Mouse (Mus musculus) embryonic facial prominence, embryonic 10.5 days (tissue): ENCODE measurements around the gene Ak7. TPM values are rescaled to one million over a fixed set of nuclear protein-coding genes. Genes with fewer than 3 reads are reported as not detected.

ENCODE experiments used
- DNase-seq: peaks from one replicate; pipeline ENCODE4 v3.0.0-alpha.2; 2017; ENCODE audit warnings: low spot score
- H3K27ac ChIP-seq: fragments of 300-500 bp; sonication (generic); replicated peaks from 2 replicates; pipeline ENCODE4 v1.5.1; 2016; ENCODE audit warnings: mild to moderate bottlenecking
- H3K27me3 ChIP-seq: fragments of 300-500 bp; sonication (generic); replicated peaks from 2 replicates; pipeline ENCODE4 v1.6.1; 2016; ENCODE audit warnings: low read depth, mild to moderate bottlenecking; ENCODE audit not compliant: poor library complexity, severe bottlenecking
- H3K36me3 ChIP-seq: fragments of 300-500 bp; sonication (generic); replicated peaks from 2 replicates; pipeline ENCODE4 v1.6.1; 2016; ENCODE audit warnings: mild to moderate bottlenecking, moderate library complexity
- H3K4me1 ChIP-seq: fragments of 300-500 bp; sonication (generic); 2 replicates; pipeline ENCODE4 v1.6.1; 2016
- H3K4me3 ChIP-seq: fragments of 300-500 bp; sonication (generic); 2 replicates; pipeline ENCODE4 v1.5.1; 2016; ENCODE audit warnings: mild to moderate bottlenecking, moderate library complexity
- H3K9me3 ChIP-seq: fragments of 300-500 bp; sonication (generic); 2 replicates; pipeline ENCODE4 v1.6.1; 2016; ENCODE audit warnings: mild to moderate bottlenecking
- WGBS: fragments of 180-500 bp; shearing (Covaris S2); methylation state at CpG from one replicate; pipeline ENCODE4 v1.1.7; 2016; 5-methylcytosine and 5-hydroxymethylcytosine counted together
- polyA plus RNA-seq: library from polyadenylated mRNA; unstranded; fragments of >200 nt; fragmentation: Nextera tagmentation; extraction: Ambion mirVana; gene quantifications from 2 replicates; pipeline ENCODE4 v1.2.1, GENCODE M21; 2016

Ak7 gene
- polyA plus RNA-seq, 1 experiment from 2014 or later, result 0.15 TPM

DNA sequence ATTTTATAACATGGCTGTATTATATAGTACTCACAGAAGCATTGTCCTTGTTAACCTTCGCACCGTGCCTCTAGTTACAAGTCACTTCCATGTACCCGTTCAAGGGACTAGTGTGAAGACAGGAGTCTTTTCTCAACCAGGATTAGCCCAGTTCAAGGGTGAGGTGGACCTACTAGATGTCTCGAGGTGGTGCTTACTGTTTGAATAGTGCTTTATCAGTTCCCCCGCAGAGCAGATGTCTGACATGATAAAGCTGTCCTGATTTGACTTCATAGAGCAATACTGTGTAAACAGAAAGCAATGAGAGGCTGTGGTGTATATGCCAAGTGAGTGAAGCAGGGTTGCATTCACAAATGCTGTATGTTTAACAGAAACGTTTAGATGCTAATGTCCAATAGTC lies 104.8 kb downstream of the Ak7 start:
- WGBS, result 89% methylated on average over 6 of the region's 6 CpGs

DNA sequence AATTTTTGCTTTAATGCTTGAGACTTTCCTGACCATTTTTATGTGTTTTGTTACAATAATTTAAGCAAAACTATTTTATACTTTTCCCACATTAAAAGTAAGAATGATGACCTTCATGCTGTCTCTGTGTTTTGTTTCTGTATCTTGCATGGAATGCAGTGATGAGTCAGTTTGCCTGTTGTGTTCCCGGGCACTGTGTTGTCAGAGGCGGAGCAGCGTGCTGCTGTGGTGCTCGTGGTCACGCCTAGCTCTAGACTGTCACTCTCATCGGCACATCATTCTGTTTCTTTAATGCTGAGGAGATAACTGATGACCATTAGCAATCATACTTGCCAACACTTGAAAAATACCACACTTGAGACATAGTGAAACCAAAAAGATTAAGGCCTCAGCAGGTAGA lies 108.2 kb downstream of the Ak7 start:
- Histone ChIP-seq H3K36me3 (peaks cover 98% of the 10 kb centered on the region), H3K27me3 (no peaks in the 10 kb centered on the region), H3K4me3 (no peak overlapping the region), H3K4me1 (no peaks in the 10 kb centered on the region), H3K9me3 (no peaks in the 10 kb centered on the region), H3K27ac (no peak overlapping the region)
- WGBS, result 93% methylated on average over 6 of the region's 6 CpGs
- no peak for DNase-seq

More for the DNA sequence above, 104.8 kb downstream of the Ak7 start:
- H3K27ac ChIP-seq, result no peak overlapping the region
- H3K4me1 ChIP-seq, result no peaks in the 10 kb centered on the region
- peaks cover 100% of the 10 kb centered on the region for H3K36me3 ChIP-seq
- H3K27me3 ChIP-seq, result no peaks in the 10 kb centered on the region
- H3K9me3 ChIP-seq, result no peaks in the 10 kb centered on the region
- H3K4me3 ChIP-seq, result no peak overlapping the region
- no peak for DNase-seq

DNA sequence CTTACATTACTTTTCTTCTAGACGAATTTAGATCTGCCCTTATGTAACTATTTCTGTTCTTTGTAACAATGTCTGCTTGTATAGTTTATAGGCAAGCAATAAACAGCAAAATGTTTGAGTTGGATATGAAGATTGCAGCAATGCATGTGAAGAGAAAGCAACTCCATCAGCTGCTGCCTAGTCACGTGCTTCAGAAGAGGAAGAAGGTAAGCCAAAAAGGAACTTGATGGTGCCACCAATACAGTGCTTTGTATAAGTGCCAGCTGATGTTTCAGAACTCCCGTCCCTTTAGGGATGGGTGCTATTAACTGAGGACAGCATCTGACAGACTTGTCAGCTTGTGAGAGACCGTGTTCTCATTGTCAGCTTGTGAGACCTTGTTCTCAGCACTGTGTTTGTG lies 117.7 kb downstream of the Ak7 start:
- WGBS, result 89% methylated on average over 4 of the region's 4 CpGs
- no peaks in the 10 kb centered on the region for H3K27me3 ChIP-seq
- peaks cover 100% of the 10 kb centered on the region for H3K36me3 ChIP-seq
- H3K4me1 ChIP-seq, result no peaks in the 10 kb centered on the region
- no peak for DNase-seq
- no peak overlapping the region for H3K27ac ChIP-seq
- no peak overlapping the region for H3K4me3 ChIP-seq
- H3K9me3 ChIP-seq, result no peaks in the 10 kb centered on the region

DNA sequence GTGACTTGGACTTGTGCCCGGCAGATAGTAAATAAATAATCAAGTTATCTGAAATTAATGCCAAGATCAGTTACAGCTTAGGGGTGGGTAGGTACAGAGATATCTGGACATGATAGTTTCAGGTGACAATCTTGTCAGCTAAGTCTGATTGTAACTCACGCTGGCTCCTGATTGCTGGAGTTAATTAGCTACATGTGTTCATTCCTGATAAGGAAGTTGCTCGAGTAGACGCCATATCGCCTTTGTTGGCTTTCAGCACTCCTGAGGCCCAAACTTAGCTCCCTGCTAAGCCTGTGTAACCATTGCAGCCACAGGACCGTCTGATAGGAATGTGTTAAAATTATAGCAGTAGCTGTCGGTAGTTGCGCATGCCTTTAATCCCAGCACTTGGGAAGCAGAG lies 119.0 kb downstream of the Ak7 start:
- DNase-seq, result no peak
- WGBS, result 79% methylated on average over 8 of the region's 8 CpGs
- Histone ChIP-seq H3K4me3 (no peak overlapping the region), H3K4me1 (no peaks in the 10 kb centered on the region), H3K9me3 (no peaks in the 10 kb centered on the region), H3K36me3 (peaks cover 100% of the 10 kb centered on the region), H3K27me3 (no peaks in the 10 kb centered on the region), H3K27ac (no peak overlapping the region)

GRCm38 (mm10) chr12:105825266-105825665 lies 119.5 kb downstream of the Ak7 start:
- WGBS, result 94% methylated on average over 4 of the region's 4 CpGs
- no peak overlapping the region for H3K27ac ChIP-seq
- H3K9me3 ChIP-seq, result no peaks in the 10 kb centered on the region
- no peak overlapping the region for H3K4me3 ChIP-seq
- DNase-seq, result no peak
- no peaks in the 10 kb centered on the region for H3K27me3 ChIP-seq
- H3K4me1 ChIP-seq, result no peaks in the 10 kb centered on the region
- peaks cover 100% of the 10 kb centered on the region for H3K36me3 ChIP-seq

Other genes starting within 250 kb of the Ak7 start
- gene Bdkrb2, start 142.8 kb upstream of the Ak7 start, polyA plus RNA-seq, result 0.53 and 0.82 TPM in 2 replicates
- 0.11 and 0.15 TPM in 2 replicates for gene Bdkrb1, start 102.9 kb upstream of the Ak7 start, polyA plus RNA-seq
- gene Gskip, start 21.1 kb upstream of the Ak7 start, polyA plus RNA-seq, result 37.0 and 39.3 TPM in 2 replicates
- 13.0 and 14.3 TPM in 2 replicates for gene Atg2b, start 20.8 kb upstream of the Ak7 start, polyA plus RNA-seq
- gene Papola, start 78.7 kb downstream of the Ak7 start, polyA plus RNA-seq, result 283 and 294 TPM in 2 replicates